Mouse (Mus musculus): Measurements from ENCODE around the gene Rbms1.

Rbms1 gene

DNA sequence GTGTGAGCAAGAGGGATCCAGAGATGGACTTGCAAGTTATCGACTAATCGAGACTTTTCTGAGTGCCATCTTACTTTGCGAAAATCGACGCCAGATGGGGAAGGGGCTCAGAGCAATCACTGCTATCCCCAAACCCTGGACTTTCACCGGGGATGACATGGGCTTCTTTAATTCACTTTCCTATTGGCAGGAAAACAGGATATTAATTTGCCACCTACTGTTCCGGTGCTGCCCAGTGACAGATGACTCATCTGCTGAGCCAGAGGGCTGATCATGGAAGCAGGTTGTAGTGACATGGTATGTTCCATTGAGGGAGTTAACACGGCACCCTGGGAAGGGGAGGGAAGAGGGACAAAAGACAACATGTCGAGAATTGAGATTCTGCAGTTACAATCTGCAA is 206.8 kb downstream of the Rbms1 start:
- no peak for DNase-seq (ENCODE audit: low read depth, low spot score)

DNA sequence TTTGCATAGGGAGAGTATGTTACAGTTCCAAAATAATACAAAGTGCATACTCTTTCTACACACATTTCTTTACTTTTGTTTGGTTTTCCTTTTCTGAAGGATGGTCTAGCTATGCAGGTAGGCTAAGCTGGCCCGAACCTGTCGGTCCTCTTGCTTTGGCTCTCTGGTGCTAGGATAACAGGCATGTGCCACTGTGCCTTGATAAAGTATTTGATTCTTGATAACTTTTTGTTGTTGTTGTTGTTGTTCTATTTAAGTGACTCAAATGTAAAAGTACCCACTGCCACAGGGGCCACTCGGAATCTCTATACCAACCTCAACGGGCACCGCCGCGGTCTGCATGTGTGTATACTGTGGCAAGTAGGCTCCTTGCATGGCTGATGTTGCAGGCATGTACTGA is 207.9 kb downstream of the Rbms1 start:
- DNase-seq (ENCODE audit: low read depth, low spot score) = no peak

DNA sequence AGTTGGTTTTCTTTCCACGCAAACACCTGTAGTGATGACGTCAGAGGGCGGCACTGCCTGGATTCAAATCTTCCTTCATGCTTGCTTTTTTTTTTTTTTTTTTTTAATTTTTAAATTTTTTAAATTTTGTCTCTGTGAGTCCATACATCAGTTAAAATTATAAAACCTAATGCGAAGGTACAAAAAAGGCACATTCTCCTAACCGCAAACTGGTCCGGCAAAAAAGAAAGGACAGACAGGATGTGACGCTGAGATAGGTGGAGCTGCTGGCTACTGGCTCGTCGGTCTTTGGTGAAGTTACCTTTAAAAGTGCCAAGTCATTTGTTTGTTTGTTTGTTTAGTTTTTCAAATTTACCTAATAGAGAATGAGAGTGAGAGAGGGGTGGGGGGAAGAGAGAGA is 211.7 kb downstream of the Rbms1 start:
- DNase-seq (ENCODE audit: low read depth, low spot score) = peak; percentile 44

GRCm38 (mm10) chr2:60750591-60750990 is 212.4 kb downstream of the Rbms1 start:
- DNase-seq (ENCODE audit: low read depth, low spot score) = peak; percentile 60

DNA sequence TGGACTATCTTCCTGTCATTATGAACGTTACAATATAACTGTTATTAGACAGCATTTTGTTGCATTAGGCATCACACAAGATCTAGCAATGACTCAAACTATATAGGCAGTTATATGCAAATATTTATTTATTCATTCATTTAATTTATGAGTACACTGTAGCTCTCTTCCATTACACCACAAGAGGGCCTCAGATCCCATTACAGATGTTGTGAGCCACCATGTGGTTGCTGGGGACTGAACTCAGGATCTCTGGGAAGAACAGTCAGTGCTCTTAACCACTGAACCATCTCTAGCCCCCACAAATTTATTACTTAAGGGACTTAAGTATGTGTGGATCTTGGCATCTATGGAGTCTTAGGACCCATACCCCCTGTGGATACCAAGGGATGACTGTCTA is 214.4 kb downstream of the Rbms1 start:
- peak; percentile 11 for DNase-seq (ENCODE audit: low read depth, low spot score)

DNA sequence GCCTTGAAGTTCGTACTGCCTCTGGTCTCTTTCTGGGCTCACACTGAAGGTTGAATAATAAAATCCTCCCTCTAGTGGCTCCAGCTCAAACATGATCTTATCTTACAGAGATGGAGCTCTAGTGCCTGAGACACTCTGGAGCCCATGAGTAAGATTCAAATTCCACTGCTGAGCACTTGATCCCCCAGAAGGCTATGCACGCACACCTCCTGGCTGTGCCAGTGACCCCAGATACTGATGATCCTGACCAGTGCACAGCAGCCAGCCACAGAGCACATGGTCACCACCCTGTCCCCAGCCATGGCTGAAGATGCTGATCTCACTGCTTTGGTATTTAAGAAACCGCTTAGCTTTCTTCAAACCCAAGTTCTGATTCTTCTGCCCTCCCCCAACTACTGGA is 215.4 kb downstream of the Rbms1 start:
- no peak for DNase-seq (ENCODE audit: low read depth, low spot score)

DNA sequence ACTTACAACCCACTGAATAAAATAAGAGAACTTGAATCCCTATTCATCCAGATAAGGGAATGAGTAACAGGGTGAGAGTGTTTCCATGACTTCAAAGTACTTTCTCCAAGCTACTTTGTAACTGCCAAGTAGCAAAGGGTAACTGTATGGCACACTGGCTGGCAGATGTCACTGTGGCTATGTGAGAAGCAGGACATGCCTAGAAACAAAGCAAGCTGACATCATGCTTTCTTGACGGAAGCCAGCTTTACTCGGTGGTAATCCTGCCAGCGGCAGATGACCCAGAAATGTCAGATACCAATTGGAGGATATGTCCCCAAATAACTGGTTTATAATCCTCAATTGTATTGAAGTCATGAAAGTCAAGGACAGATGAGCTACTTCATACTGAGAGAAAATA is 218.3 kb downstream of the Rbms1 start:
- DNase-seq (ENCODE audit: low read depth, low spot score) = no peak

DNA sequence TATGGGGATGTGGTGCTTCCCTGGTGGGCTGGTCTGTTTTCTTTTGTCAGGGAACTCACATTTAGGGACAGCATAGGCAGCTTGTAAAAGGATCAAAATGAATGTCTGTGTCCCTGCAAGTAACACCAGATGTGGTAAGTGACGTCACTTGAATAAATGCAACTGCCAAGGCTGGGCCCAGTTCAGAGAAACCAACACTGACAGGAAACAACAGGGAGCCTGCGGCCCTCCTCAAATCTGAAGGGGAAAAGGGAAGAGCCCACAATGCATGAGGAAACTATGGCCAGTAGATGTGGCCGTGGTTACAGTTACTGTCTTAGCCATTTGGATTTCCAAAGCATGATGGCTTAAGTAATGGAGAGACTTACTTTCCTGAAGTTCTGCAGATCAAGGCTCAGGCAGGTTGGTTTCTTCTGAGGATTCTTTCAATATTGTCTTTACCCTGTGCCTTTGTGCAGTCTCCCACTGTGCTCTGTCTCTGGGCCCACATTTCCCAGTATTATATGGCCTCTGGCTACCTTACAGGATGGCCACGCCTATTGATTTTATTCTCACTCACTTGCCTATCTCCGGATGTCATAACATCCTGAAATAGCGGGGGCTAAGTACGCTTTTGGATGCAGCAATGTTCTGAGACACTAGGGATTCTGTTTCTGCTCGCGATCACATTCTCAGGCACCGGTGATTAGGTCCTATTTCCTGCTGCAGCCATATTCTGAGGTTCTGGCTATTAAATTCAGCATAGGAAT is 223.4 kb downstream of the Rbms1 start:
- peak; percentile 19 for DNase-seq (ENCODE audit: low read depth, low spot score)

DNA sequence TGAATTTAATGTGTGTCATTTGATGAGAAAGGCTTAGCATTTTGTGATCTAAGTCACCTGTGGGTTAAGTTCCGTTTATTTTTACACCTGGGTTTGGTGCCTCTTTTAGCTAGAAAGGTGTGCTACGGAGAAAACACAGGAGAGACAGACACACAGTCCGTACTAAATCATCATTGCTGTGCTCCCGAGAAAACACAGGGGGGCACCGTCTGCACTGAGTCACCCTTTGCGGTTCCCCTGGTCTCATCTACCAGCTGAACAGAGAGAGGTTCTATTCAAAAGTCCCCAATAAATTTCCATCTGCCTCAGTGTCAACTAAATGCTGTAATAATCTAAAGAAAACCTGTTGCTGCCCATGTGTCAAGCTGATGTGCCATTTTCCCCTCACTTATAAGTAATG is 232.1 kb downstream of the Rbms1 start:
- DNase-seq (ENCODE audit: low read depth, low spot score) = no peak

GRCm38 (mm10) chr2:60730024-60730423 is 233.0 kb downstream of the Rbms1 start:
- no peak for DNase-seq (ENCODE audit: low read depth, low spot score)

- DNase-seq (ENCODE audit: low read depth, low spot score) = no peak
These were observed 233.9 kb downstream of the Rbms1 start for GRCm38 (mm10) chr2:60728902-60729585.

DNA sequence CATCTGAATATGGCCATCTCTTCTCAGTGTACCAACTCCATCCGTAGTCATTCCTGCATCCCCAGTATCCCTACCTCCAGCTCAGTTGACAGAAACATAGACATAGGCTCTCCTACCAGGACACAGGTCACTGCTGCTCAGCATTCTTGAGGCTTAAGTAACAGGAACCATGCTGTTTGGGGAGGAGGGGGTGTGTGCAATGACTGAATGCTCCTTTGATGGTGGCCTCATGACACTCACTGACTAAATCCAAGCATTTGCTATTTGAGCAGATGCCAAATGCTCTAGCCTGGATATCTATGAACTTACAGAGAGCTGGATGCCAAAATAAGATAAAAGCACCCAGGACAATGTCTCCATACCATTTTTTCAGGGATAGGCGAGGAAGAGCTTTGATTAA is 238.3 kb downstream of the Rbms1 start:
- DNase-seq (ENCODE audit: low read depth, low spot score) = no peak

GRCm38 (mm10) chr2:60722967-60723366 is 240.0 kb downstream of the Rbms1 start:
- no peak for DNase-seq (ENCODE audit: low read depth, low spot score)

DNA sequence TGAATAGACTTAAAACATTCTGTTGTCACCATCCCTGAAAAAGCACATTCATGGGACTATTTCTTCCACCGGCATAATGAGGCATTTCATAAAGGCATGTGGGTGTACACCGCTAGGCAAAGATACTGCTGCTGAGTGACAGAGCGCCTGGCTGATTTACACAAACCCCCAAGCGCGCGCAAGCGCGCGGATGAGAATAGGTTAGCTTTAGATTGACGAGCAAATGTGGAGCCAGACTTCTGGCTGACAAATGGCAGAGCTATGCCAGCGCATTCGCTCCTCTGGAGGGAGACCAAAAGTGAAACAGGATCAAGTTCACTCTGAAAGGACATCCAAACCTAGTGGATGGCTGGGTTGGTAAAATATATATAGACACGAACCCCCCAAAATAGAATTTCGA is 240.5 kb downstream of the Rbms1 start, which contains the start of gene Itgb6:
Gene Itgb6, minus strand, starts transcription at position 130 of the 400 bp plus-strand sequence.
- DNase-seq (ENCODE audit: low read depth, low spot score) = no peak

DNA sequence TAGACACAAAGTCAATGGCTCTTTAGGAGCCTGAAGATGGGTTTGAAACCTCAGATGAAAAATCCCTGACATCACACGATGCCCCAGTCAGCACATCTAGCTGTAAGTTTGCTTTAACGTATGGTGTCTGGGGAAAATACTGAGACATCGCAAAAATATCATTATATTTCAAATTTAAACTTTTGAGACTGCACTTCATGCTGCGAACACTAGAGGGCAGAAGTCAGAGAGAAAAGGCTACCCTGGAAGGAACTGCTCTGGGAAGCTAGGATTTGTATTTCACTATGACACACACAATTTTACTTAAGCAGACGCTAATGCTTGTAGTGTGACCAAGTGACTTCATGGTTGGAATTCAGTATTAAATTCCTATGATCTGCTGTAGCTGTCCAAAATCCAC is 242.1 kb downstream of the Rbms1 start:
- DNase-seq (ENCODE audit: low read depth, low spot score) = no peak

DNA sequence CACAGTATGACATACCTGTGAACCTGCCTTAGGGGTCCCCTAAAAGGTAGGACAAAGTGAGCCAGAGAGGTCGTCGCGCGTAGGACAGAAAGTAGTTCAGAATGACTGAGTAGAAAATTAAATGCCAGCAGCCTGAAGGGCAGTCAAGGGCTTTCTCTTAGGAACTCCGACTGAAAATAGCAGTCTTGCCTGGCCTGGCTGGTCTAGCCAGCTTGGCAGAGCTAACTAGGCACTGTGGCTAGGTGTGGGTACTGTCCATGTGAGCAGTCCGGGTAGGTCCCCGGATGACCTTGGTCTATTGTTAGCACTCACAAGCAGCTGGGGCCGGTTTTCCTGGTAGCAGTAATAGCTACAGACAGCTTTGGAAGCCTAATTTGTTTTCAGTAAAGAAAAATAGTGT is 242.8 kb downstream of the Rbms1 start:
- DNase-seq (ENCODE audit: low read depth, low spot score) = no peak

DNA sequence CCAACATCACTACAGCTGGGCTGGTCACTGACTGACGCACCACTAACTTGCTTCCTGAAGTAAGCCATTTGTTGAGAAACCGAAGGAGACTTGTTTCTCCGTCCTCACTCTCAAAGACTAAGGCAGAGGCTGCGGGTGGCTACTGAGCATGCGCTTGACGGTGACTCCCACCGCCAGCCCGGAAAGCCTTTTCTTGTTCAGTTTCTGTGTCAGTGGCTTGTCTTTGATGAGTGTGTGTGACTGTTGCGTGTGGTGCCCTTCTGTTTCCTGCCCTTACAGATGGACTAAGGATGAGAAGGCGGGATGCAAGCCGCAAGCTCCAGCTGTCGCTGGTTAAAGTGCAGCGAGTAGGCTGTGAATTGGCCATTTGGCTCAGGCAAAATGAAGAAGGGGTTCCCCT is 245.6 kb downstream of the Rbms1 start:
- DNase-seq (ENCODE audit: low read depth, low spot score) = peak; percentile 66

DNA sequence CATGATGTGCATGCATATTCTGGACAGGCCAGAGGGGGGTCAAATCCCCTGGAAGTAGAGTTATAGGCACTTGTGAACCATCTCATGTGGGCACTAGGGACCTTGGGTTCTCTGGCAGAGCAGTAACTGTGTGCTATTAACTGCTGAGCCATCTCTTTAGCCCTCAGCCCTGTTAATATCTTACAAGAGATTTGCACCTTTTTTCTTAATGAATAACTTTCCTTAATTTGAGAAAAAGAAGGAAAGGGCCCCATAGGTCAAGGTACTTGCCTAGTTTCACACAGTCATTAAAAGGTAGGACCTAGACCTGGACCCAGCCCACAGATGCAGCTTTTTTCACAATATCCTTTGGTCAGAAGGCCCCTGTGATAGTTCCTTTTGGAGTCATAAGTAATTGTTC is 246.4 kb downstream of the Rbms1 start:
- DNase-seq (ENCODE audit: low read depth, low spot score) = no peak

GRCm38 (mm10) chr2:60715771-60716170 is 247.2 kb downstream of the Rbms1 start:
- no peak for DNase-seq (ENCODE audit: low read depth, low spot score)

GRCm38 (mm10) chr2:60714971-60715502 is 248.0 kb downstream of the Rbms1 start:
- DNase-seq (ENCODE audit: low read depth, low spot score) = no peak

DNA sequence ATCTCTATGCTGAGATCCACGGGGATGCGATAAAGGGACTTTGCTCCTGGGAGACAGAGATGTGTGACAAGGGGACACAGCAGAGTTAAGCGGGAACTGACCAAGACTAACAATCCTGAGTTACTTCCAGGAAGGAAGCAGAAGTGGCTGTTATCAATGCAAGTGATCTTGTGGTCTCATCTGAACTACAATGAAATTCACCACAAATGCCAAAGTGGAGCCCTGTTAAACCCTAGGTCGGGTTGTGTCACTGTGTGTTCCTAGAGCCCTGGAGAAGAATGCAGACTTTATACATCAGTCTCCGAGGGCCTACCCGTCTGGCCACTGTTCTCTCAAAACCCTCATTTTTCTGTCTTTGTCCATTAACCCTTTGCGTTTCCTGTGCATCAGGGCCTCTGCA is 248.5 kb downstream of the Rbms1 start:
- DNase-seq (ENCODE audit: low read depth, low spot score) = no peak

DNA sequence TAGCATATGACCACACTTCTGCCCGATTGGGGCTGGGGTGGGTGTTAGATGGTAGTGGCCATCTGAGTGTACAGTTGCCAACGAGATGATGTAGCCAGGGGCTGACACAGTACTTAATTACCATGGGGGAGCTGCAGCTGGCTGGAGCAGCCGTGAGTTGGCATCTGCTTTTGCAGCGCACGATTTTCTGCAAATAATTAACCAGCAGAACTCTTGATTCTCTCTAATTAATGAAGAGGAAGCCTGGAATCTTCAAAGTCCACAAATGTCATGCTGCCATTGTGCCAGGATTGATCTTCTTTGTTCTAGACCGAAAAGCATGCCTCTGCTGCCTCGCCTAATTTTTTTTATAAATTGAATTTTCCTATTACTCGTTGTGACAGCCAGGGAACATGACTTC is 249.1 kb downstream of the Rbms1 start:
- DNase-seq (ENCODE audit: low read depth, low spot score) = no peak

GRCm38 (mm10) chr2:60712891-60713290 is 250.1 kb downstream of the Rbms1 start:
- no peak for DNase-seq (ENCODE audit: low read depth, low spot score)
